Mouse (Mus musculus): ENCODE results near the gene Sf3a3.
"Not testable (repeated sequence)": the region's sequence is repeated elsewhere in the genome, so short reads cannot be mapped to it uniquely, and the experiment has no call there.

The Sf3a3 gene

GRCm38 (mm10) chr4:124700248-124700971 lies 14.2 kb upstream of the Sf3a3 start, which contains the start of gene Fhl3:
Gene Fhl3 (plus strand): TSS chr4:124700701.
- peak; percentile 90 for DNase-seq (ENCODE audit: low read depth)

- peak; percentile 75 for DNase-seq (ENCODE audit: low read depth)
These were observed 13.3 kb upstream of the Sf3a3 start for GRCm38 (mm10) chr4:124701052-124701845.

GRCm38 (mm10) chr4:124701916-124702315 lies 12.7 kb upstream of the Sf3a3 start:
- no peak for DNase-seq (ENCODE audit: low read depth)

- DNase-seq (ENCODE audit: low read depth): peak; percentile 80
These were observed 11.2 kb upstream of the Sf3a3 start for GRCm38 (mm10) chr4:124703406-124703805.

- peak; percentile 63 for DNase-seq (ENCODE audit: low read depth)
These were observed 10.4 kb upstream of the Sf3a3 start for GRCm38 (mm10) chr4:124703881-124704796.

GRCm38 (mm10) chr4:124704797-124705474 lies 9.6 kb upstream of the Sf3a3 start:
- peak; percentile 88 for DNase-seq (ENCODE audit: low read depth)

GRCm38 (mm10) chr4:124705661-124706269 lies 8.8 kb upstream of the Sf3a3 start:
- DNase-seq (ENCODE audit: low read depth): no peak

GRCm38 (mm10) chr4:124707381-124708199 lies 7.0 kb upstream of the Sf3a3 start:
- DNase-seq (ENCODE audit: low read depth): not testable (repeated sequence)

- not testable (repeated sequence) for DNase-seq (ENCODE audit: low read depth)
These were observed 6.4 kb upstream of the Sf3a3 start for GRCm38 (mm10) chr4:124708200-124708517.

- DNase-seq (ENCODE audit: low read depth): peak; percentile 97
These were observed 5.8 kb upstream of the Sf3a3 start for GRCm38 (mm10) chr4:124708518-124709477.

- peak; percentile 90 for DNase-seq (ENCODE audit: low read depth)
These were observed 4.6 kb upstream of the Sf3a3 start for GRCm38 (mm10) chr4:124709961-124710446.

- DNase-seq (ENCODE audit: low read depth): peak; percentile 89
These were observed 3.7 kb upstream of the Sf3a3 start for GRCm38 (mm10) chr4:124710776-124711291.

GRCm38 (mm10) chr4:124712618-124713017 lies 2.0 kb upstream of the Sf3a3 start:
- no peak for DNase-seq (ENCODE audit: low read depth)

- DNase-seq (ENCODE audit: low read depth): not testable (repeated sequence)
These were observed 726 bp upstream of the Sf3a3 start for GRCm38 (mm10) chr4:124713850-124714249.

- DNase-seq (ENCODE audit: low read depth): no peak
These were observed 4.5 kb downstream of the Sf3a3 start for GRCm38 (mm10) chr4:124719101-124719500.

GRCm38 (mm10) chr4:124726121-124726520 lies 11.5 kb downstream of the Sf3a3 start:
- no peak for DNase-seq (ENCODE audit: low read depth)

- no peak for DNase-seq (ENCODE audit: low read depth)
These were observed 22.4 kb downstream of the Sf3a3 start for GRCm38 (mm10) chr4:124736952-124737351.

GRCm38 (mm10) chr4:124737486-124737885 lies 22.9 kb downstream of the Sf3a3 start:
- no peak for DNase-seq (ENCODE audit: low read depth)

- peak; percentile 32 for DNase-seq (ENCODE audit: low read depth)
These were observed 23.4 kb downstream of the Sf3a3 start for GRCm38 (mm10) chr4:124738013-124738412.
